Mouse (Mus musculus): ENCODE results near the gene Surf6. TPM values are rescaled to one million over a fixed set of nuclear protein-coding genes. Genes with fewer than 3 reads are reported as not detected.
A peak's percentile ranks its signal among the peaks of the same experiment; 100 is the strongest.
"Not testable (repeated sequence)": the region's sequence is repeated elsewhere in the genome, so short reads cannot be mapped to it uniquely, and the experiment has no call there.

Gene Surf6
- polyA plus RNA-seq, 2 experiments = 15.3 to 23.6 TPM

- Histone ChIP-seq H3K27ac (replicated peaks; ENCODE audit: low read depth, low read length) (no peak overlapping the region), H3K4me3 (replicated peaks; ENCODE audit: low read length) (peak overlapping the region; percentile 76), H3K36me3 (ENCODE audit: control insufficient read depth, insufficient read depth, low read length) (peaks cover 56% of the 10 kb centered on the region), H3K4me2 (replicated peaks; ENCODE audit: low read depth, low read length, severe bottlenecking) (peak overlapping the region; percentile 69), H3K9ac (ENCODE audit: low read depth, low read length, severe bottlenecking) (peak overlapping the region; percentile 75), H3K27me3 (ENCODE audit: control insufficient read depth, insufficient read depth, low read length) (no peaks in the 10 kb centered on the region), H3K9me3 (ENCODE audit: control insufficient read depth, low read length) (no peaks in the 10 kb centered on the region), H3K4me1 (ENCODE audit: control insufficient read depth, insufficient read depth, low read length) (peaks cover 16% of the 10 kb centered on the region)
- no peak for ATAC-seq (ENCODE audit: low FRiP score, low read depth)
- WGBS = 4% methylated on average over 7 of the region's 7 CpGs
- no peak for DNase-seq (ENCODE audit: low spot score)
- no peak for TF ChIP-seq POLR2A (IDR thresholded peaks at IDR 0.05; ENCODE audit: borderline replicate concordance, extremely low read depth, insufficient read depth, insufficient read length)
Observed at GRCm38 (mm10) chr2:26901834-26902400, 762 bp downstream of the Surf6 start.

DNA sequence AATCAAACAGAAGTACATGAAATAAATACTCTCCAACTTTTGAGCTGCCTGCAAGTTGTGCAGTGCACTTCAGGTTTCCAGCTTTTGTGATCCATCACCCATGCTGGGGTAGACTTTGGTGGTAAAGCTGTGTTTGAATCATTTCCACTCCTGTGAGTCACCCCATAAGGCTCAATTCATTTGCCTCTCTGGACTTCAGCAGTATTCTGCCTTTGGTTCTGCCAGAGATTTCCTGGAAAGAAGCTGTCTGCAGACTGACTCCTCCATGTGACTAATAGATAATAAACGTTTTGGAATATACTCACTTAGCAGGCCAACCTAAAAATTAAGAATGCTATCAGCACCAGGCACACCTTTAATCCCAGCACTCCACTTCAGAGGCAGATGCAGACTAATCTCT lies 1.9 kb downstream of the Surf6 start:
- DNase-seq (ENCODE audit: low spot score) (no peak), ATAC-seq (ENCODE audit: low FRiP score, low read depth) (no peak)
- H3K4me1 ChIP-seq (ENCODE audit: control insufficient read depth, insufficient read depth, low read length) = peaks cover 16% of the 10 kb centered on the region
- no peak overlapping the region for H3K4me2 ChIP-seq (replicated peaks; ENCODE audit: low read depth, low read length, severe bottlenecking)
- no peak overlapping the region for H3K4me3 ChIP-seq (replicated peaks; ENCODE audit: low read length)
- H3K9me3 ChIP-seq (ENCODE audit: control insufficient read depth, low read length) = no peaks in the 10 kb centered on the region
- H3K27me3 ChIP-seq (ENCODE audit: control insufficient read depth, insufficient read depth, low read length) = no peaks in the 10 kb centered on the region
- H3K27ac ChIP-seq (replicated peaks; ENCODE audit: low read depth, low read length) = no peak overlapping the region
- no peak overlapping the region; the same call in 1 of the 2 replicates for H3K9ac ChIP-seq (ENCODE audit: low read depth, low read length, severe bottlenecking)
- no peak for TF ChIP-seq POLR2A (IDR thresholded peaks at IDR 0.05; ENCODE audit: borderline replicate concordance, extremely low read depth, insufficient read depth, insufficient read length)
- WGBS = 55% methylated on average over 1 of the region's 1 CpGs
- H3K36me3 ChIP-seq (ENCODE audit: control insufficient read depth, insufficient read depth, low read length) = peaks cover 56% of the 10 kb centered on the region

DNA sequence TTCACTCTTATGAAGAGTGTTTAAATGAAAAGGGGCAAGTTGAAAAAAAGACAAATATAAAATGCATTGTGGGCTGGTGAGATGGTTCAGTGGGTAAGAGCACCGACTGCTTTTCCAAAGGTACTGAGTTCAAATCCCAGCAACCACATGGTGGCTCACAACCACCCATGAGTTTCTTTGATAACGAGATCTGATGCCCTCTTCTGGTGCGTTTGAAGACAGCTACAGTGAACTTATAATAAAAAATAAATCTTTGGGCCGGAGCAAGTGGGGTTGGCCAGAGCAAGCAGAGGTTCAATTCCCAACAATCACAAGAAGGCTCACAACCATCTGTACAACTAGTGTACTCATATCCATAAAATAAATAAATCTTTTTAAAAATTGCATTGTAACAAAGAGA lies 6.8 kb downstream of the Surf6 start:
- H3K36me3 ChIP-seq (ENCODE audit: control insufficient read depth, insufficient read depth, low read length) = peaks cover 81% of the 10 kb centered on the region
- DNase-seq (ENCODE audit: low spot score) = no peak

DNA sequence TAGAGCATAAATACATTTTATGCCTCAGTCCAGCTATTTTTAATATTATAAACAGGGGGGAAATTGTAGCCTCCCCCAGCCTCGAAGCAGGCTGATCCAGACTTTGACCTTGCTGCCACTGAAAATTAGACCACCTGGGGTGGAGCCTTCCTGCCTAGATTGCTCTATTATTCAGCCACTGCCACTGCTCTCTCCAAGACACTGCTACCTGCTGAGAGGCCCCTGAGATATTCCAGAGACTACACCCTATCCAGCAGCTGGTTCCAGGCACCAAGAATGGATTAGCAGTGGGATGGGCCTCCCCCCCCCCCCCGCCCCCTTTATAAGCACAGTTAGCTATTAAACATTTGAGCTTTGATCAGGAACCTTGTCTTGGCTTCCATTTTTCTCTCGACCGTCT lies 16.5 kb downstream of the Surf6 start:
- not testable (repeated sequence) for H3K9me3 ChIP-seq (ENCODE audit: control insufficient read depth, low read length); H3K4me2 ChIP-seq (replicated peaks; ENCODE audit: low read depth, low read length, severe bottlenecking); H3K27ac ChIP-seq (replicated peaks; ENCODE audit: low read depth, low read length); ATAC-seq (ENCODE audit: low FRiP score, low read depth); H3K9ac ChIP-seq (ENCODE audit: low read depth, low read length, severe bottlenecking); H3K27me3 ChIP-seq (ENCODE audit: control insufficient read depth, insufficient read depth, low read length); DNase-seq (ENCODE audit: low spot score); H3K4me3 ChIP-seq (replicated peaks; ENCODE audit: low read length); H3K4me1 ChIP-seq (ENCODE audit: control insufficient read depth, insufficient read depth, low read length)
- H3K36me3 ChIP-seq (ENCODE audit: control insufficient read depth, insufficient read depth, low read length) = peaks cover 22% of the 10 kb centered on the region
- WGBS = 60% methylated on average over 4 of the region's 4 CpGs

More for the DNA sequence above, 6.8 kb downstream of the Surf6 start:
- WGBS = 97% methylated on average over 4 of the region's 4 CpGs
- Histone ChIP-seq H3K9me3 (ENCODE audit: control insufficient read depth, low read length) (no peaks in the 10 kb centered on the region), H3K4me3 (replicated peaks; ENCODE audit: low read length) (no peak overlapping the region), H3K9ac (ENCODE audit: low read depth, low read length, severe bottlenecking) (no peak overlapping the region), H3K4me2 (replicated peaks; ENCODE audit: low read depth, low read length, severe bottlenecking) (no peak overlapping the region), H3K27ac (replicated peaks; ENCODE audit: low read depth, low read length) (no peak overlapping the region), H3K4me1 (ENCODE audit: control insufficient read depth, insufficient read depth, low read length) (no peaks in the 10 kb centered on the region), H3K27me3 (ENCODE audit: control insufficient read depth, insufficient read depth, low read length) (no peaks in the 10 kb centered on the region)
- ATAC-seq (ENCODE audit: low FRiP score, low read depth) = no peak
- no peak for TF ChIP-seq POLR2A (IDR thresholded peaks at IDR 0.05; ENCODE audit: borderline replicate concordance, extremely low read depth, insufficient read depth, insufficient read length)

GRCm38 (mm10) chr2:26885541-26885940 lies 17.1 kb downstream of the Surf6 start:
- 90% methylated on average over 2 of the region's 2 CpGs for WGBS
- not testable (repeated sequence) for H3K9ac ChIP-seq (ENCODE audit: low read depth, low read length, severe bottlenecking); H3K27me3 ChIP-seq (ENCODE audit: control insufficient read depth, insufficient read depth, low read length); H3K27ac ChIP-seq (replicated peaks; ENCODE audit: low read depth, low read length); H3K4me1 ChIP-seq (ENCODE audit: control insufficient read depth, insufficient read depth, low read length); ATAC-seq (ENCODE audit: low FRiP score, low read depth); H3K9me3 ChIP-seq (ENCODE audit: control insufficient read depth, low read length); H3K4me2 ChIP-seq (replicated peaks; ENCODE audit: low read depth, low read length, severe bottlenecking); DNase-seq (ENCODE audit: low spot score); H3K4me3 ChIP-seq (replicated peaks; ENCODE audit: low read length)
- H3K36me3 ChIP-seq (ENCODE audit: control insufficient read depth, insufficient read depth, low read length) = peaks cover 16% of the 10 kb centered on the region

GRCm38 (mm10) chr2:26878571-26878970 lies 24.1 kb downstream of the Surf6 start:
- no peak overlapping the region for H3K27ac ChIP-seq (replicated peaks; ENCODE audit: low read depth, low read length)
- ATAC-seq (ENCODE audit: low FRiP score, low read depth) = no peak
- DNase-seq (ENCODE audit: low spot score) = no peak
- H3K9me3 ChIP-seq (ENCODE audit: control insufficient read depth, low read length) = peaks cover 3% of the 10 kb centered on the region; the same call in 1 of the 2 replicates
- no peak overlapping the region for H3K4me2 ChIP-seq (replicated peaks; ENCODE audit: low read depth, low read length, severe bottlenecking)
- no peak overlapping the region for H3K4me3 ChIP-seq (replicated peaks; ENCODE audit: low read length)
- TF ChIP-seq POLR2A (IDR thresholded peaks at IDR 0.05; ENCODE audit: borderline replicate concordance, extremely low read depth, insufficient read depth, insufficient read length) = no peak
- H3K4me1 ChIP-seq (ENCODE audit: control insufficient read depth, insufficient read depth, low read length) = no peaks in the 10 kb centered on the region
- H3K9ac ChIP-seq (ENCODE audit: low read depth, low read length, severe bottlenecking) = no peak overlapping the region
- no peaks in the 10 kb centered on the region for H3K27me3 ChIP-seq (ENCODE audit: control insufficient read depth, insufficient read depth, low read length)
- no peaks in the 10 kb centered on the region for H3K36me3 ChIP-seq (ENCODE audit: control insufficient read depth, insufficient read depth, low read length)
